Mouse (Mus musculus) kidney, adult 11 months (tissue): ENCODE measurements at regions not wholly inside any gene's neighbourhood (a gene's known extent, or its start where the extent isn't known, plus 50 kb on each side); places are given as distances from the start of the nearest gene placed in this dataset.

Experiments
- DNase-seq: peaks from one replicate; pipeline ENCODE4 v3.0.0; 2022

GRCm38 (mm10) chr13:70993522-70993921 is 151.9 kb upstream of the Adamts16 start:
- DNase-seq: peak; percentile 6

GRCm38 (mm10) chr13:70989999-70990645 is 148.5 kb upstream of the Adamts16 start:
- no peak for DNase-seq

GRCm38 (mm10) chr13:70979344-70979743 is 137.7 kb upstream of the Adamts16 start:
- no peak for DNase-seq

DNA sequence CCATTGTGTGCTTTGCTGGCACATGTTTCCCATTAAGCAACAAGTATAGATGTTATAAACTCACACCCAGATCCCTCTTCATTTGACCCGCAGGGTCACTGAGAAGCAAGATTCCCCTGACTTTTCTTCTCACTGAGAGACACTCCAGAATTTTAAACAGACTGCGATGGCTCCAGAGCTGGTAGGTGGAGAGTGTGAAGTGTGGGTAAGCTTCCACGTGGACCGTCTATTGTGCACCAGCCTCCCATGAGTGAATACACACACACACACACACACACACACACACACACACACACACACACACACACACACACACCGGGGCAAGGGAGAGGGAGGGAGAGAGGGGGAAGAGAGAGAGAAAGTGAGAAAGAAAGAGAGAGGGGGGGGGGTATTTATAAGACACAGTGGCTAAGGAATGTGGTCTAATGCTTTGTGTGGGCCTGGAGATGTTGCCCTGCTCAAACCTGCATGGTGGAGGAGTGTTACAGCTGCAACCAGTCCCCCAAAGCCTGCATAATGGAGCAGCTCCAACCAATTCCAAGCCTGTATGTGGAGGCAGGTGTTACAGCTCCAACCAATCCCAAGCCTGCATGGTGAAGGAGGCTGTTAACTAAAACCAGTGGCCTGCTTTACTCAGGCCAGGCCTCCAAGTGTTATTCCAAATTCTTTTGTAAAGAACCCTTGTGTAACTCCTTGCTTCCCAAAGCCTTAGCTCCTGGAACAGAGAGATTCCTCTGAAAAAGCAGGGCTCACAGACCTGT is 137.1 kb upstream of the Adamts16 start:
- DNase-seq: no peak

DNA sequence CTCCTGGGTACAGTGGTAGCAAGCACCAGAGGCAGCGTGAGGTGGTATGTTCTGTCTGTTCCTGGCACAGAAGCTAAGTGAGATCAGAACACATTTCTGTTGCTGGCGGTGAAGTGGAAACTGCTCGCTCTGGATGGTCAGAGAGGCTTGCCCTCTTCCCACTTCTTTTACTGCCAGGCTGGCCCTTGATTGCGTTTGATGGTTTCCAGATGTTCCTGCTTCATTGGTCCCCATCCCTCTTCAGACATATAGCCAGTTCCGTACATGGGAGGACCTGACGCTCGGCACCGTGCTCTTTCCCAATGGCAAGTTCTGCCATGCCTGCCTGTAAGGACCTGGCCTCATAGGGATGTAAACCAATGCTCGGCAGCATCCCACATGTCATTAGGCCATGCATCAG is 128.0 kb upstream of the Adamts16 start:
- DNase-seq: no peak

DNA sequence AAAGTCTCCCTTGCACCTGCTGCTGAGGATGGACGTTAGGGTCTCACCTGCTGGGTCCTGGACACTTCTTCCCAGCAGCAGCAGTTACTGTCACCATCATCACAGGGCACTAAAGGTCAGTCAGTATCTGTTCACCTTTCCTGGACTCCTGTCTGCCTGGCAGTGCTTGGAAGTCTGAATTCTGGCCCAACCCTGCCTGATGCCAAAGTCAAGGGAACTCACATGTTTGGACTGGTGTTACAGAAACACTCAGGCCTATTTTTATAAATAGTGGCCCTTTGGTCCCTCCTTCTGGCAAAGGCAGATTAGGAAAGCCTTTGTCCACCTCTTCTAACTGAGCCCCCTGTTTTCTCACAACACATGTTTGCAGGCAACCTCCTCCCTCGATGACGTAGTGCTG is 126.2 kb upstream of the Adamts16 start:
- no peak for DNase-seq

GRCm38 (mm10) chr13:70963384-70963783 is 121.8 kb upstream of the Adamts16 start:
- DNase-seq: no peak

DNA sequence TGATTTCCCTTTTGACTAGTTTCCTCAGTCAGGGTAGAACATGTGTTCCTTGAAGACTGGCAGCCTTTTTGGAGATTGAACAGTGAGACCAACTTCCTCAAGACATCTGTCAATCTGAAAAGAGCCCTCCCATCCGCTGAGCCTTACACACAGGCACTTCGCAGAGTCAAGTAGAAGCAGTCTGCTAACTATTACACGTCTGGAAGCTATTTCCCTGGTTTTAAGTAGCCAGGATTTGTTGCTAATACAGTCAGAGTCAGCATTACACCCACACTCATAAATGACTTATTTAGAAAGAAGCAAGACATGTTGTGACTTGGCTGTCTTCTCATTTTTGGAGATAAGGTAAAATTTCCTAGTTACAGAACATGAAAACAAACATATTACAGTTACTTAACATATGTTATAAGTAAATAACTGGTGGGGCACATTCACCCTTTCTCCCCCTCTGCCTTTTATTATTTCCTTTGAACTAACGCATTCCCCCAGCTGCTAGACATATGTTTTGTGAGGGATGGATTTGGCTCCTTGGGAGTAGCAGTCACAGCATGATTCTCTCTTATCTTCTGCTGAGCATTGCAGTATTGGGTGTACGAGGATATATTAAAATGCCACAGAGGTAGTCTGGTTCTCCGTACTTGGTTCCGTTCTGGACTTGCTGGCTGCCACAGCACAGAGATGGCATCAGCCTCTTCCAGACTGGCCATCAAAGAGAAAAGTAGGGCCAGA is 92.9 kb upstream of the Adamts16 start:
- DNase-seq: no peak

DNA sequence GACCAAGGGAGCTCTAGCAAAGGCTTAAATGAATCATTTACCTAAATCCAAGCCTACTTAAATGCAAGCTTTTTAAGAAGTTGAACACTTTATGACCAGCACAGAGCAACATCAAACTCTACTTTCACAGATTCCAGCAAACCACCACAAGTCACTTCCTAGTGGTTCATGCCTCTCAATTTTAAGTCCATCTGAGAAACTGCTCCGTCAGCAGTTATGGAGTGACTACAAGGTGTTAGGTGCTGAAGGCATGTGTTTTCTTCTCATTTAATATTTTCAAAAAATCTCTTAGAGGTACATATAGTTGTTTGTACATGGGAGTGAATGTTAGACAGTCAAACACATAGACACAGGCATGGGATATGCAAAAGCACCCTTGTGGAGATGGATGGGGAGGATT is 72.2 kb upstream of the Adamts16 start:
- DNase-seq: no peak

DNA sequence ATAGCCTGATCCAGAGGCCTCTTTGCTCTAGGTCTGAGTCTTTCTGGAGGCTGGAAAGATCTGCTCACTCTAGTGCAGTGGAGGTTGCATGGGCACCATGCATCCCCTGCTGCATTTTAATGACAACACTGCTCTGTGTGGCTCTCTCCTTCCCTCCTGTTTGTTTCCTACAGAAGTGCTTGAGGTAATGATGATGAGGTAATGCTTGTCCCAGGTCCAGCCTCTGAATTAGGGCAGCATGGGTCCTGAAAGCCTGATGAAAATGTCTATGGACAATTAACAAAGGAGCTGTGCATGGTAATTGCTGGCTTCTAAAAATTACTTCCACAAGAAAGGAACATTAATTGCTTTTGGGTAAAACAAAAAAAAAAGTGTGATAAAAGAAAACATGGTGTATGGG is 69.3 kb upstream of the Adamts16 start:
- no peak for DNase-seq

GRCm38 (mm10) chr13:70904834-70905233 is 63.2 kb upstream of the Adamts16 start:
- no peak for DNase-seq

GRCm38 (mm10) chr13:70903831-70904230 is 62.2 kb upstream of the Adamts16 start:
- DNase-seq: no peak

GRCm38 (mm10) chr13:70903150-70903549 is 61.5 kb upstream of the Adamts16 start:
- no peak for DNase-seq

DNA sequence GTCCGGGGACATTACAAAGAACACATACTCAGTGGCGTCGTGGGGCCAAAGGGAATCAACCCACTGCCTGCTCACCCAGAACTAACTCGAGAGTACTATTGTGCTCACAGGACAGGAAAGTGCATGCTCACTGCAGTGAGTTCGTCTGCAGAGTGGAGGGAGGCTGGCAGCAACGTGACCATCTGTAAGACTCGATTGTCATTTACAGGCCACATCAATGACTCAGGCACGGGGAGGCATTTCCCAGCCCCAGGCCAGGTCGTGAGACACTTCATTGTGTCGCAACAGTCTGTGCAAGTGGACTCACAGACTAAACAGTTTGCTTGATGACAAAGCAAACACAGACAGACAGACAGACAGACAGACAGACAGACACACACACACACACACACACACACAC is 61.1 kb upstream of the Adamts16 start:
- DNase-seq: no peak

DNA sequence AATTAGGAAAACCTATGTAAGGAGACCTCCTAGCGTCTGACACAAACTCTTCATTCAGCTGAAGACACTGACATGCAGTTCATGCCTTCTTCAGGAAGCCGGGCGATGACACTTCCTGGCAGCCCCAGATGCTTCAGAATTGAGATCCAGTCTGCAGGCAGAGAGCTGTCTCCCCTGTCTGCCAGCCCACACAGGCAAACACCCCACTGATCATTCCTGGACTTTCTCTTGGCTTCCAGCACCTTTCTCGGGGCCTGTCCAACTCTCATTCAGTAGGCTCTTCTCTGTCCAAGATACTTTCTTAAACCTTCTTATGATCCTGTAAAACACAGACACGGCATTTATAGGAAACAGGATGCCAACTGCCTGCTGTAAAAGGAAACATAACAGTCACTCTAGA is 50.0 kb upstream of the Adamts16 start:
- no peak for DNase-seq
